Mouse (Mus musculus): ENCODE measurements at regions not wholly inside any gene's neighbourhood (a gene's known extent, or its start where the extent isn't known, plus 50 kb on each side); places are given as distances from the start of the nearest gene placed in this dataset.

GRCm38 (mm10) chr15:93845801-93846200 lies 250.1 kb upstream of the Prickle1 start:
- no peaks in the 10 kb centered on the region for H3K4me1 ChIP-seq (ENCODE audit: control insufficient read depth, insufficient read depth, low read length)
- no peaks in the 10 kb centered on the region for H3K36me3 ChIP-seq (ENCODE audit: control insufficient read depth, insufficient read depth, low read length, poor library complexity, severe bottlenecking)
- no peaks in the 10 kb centered on the region for H3K27me3 ChIP-seq (ENCODE audit: control insufficient read depth, insufficient read depth, low read length, poor library complexity, severe bottlenecking)
- no peaks in the 10 kb centered on the region; the same call in 1 of the 2 replicates for H3K9me3 ChIP-seq (replicated peaks; ENCODE audit: control insufficient read depth, insufficient read depth, low read length, poor library complexity, severe bottlenecking)
- H3K4me3 ChIP-seq (ENCODE audit: low read depth, low read length) = no peak overlapping the region
- H3K9ac ChIP-seq (ENCODE audit: low read depth, poor library complexity, severe bottlenecking) = no peak overlapping the region
- H3K27ac ChIP-seq (ENCODE audit: insufficient read depth, low read length) = no peak overlapping the region
- TF ChIP-seq CTCF (IDR thresholded peaks at IDR 0.05; ENCODE audit: low read depth, low read length) (no peak), EP300 (IDR thresholded peaks at IDR 0.05; ENCODE audit: insufficient read depth, low read depth, low read length) (no peak), POLR2A (IDR thresholded peaks at IDR 0.05; ENCODE audit: insufficient read depth, low read length) (no peak)

DNA sequence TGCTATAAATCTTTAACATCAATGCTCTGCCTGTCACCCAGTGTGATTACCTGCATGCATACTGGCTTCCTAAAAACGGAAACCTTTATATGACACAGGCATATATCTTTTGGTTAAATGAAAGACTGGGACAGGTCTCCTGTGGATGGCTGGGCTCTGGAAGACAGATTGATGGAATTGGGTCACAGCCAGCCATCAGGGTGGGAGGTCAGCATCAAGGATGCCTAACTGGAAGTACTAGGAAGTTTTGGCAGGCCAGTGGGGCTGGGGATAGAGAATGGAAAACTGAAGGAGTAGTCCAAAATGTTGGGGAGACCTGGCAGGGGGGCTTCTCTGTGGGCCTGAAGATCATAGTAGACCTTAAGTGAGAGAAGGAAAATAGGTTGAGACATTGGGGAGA lies 237.3 kb upstream of the Prickle1 start:
- H3K9me3 ChIP-seq (replicated peaks; ENCODE audit: control insufficient read depth, insufficient read depth, low read length, poor library complexity, severe bottlenecking) = no peaks in the 10 kb centered on the region

DNA sequence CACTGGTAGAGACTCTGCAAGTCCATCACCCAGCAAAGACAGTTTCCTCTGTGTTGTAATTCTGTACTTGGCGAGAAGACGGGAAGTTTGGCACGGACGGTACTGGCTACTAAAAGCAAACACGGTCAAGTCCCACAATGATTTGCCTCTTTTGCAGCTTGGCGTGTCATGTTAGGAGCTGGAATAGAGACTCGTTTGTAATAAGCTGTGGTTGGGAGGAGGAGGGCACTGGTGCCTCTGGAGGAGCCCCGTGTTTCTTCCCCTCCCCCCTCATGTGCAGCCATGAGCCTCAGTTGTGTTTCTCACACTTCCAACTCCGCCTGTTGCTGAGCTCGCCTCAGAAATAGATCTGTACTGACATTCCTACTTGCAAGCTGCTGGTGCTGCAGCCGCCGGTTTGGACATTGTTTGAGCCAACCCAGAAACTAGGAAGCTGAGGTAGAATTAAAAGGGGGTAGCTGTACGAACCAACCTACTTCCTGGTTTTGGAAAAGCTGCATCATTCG lies 236.8 kb upstream of the Prickle1 start:
- Histone ChIP-seq H3K9me3 (replicated peaks; ENCODE audit: control insufficient read depth, insufficient read depth, low read length, poor library complexity, severe bottlenecking) (no peaks in the 10 kb centered on the region), H3K4me3 (ENCODE audit: low read depth, low read length) (no peak overlapping the region), H3K4me1 (ENCODE audit: control insufficient read depth, insufficient read depth, low read length) (no peaks in the 10 kb centered on the region), H3K27me3 (ENCODE audit: control insufficient read depth, insufficient read depth, low read length, poor library complexity, severe bottlenecking) (no peaks in the 10 kb centered on the region), H3K9ac (ENCODE audit: low read depth, poor library complexity, severe bottlenecking) (no peak overlapping the region), H3K27ac (ENCODE audit: insufficient read depth, low read length) (no peak overlapping the region), H3K36me3 (ENCODE audit: control insufficient read depth, insufficient read depth, low read length, poor library complexity, severe bottlenecking) (no peaks in the 10 kb centered on the region)
- TF ChIP-seq EP300 (IDR thresholded peaks at IDR 0.05; ENCODE audit: insufficient read depth, low read depth, low read length) = no peak

More for the DNA sequence above, 237.3 kb upstream of the Prickle1 start:
- Histone ChIP-seq H3K27me3 (ENCODE audit: control insufficient read depth, insufficient read depth, low read length, poor library complexity, severe bottlenecking) (no peaks in the 10 kb centered on the region), H3K4me3 (ENCODE audit: low read depth, low read length) (no peak overlapping the region), H3K4me1 (ENCODE audit: control insufficient read depth, insufficient read depth, low read length) (no peaks in the 10 kb centered on the region), H3K36me3 (ENCODE audit: control insufficient read depth, insufficient read depth, low read length, poor library complexity, severe bottlenecking) (no peaks in the 10 kb centered on the region), H3K9ac (ENCODE audit: low read depth, poor library complexity, severe bottlenecking) (no peak overlapping the region), H3K27ac (ENCODE audit: insufficient read depth, low read length) (no peak overlapping the region)
- TF ChIP-seq EP300 (IDR thresholded peaks at IDR 0.05; ENCODE audit: insufficient read depth, low read depth, low read length) (no peak), POLR2A (IDR thresholded peaks at IDR 0.05; ENCODE audit: insufficient read depth, low read length) (no peak), CTCF (IDR thresholded peaks at IDR 0.05; ENCODE audit: low read depth, low read length) (no peak)

DNA sequence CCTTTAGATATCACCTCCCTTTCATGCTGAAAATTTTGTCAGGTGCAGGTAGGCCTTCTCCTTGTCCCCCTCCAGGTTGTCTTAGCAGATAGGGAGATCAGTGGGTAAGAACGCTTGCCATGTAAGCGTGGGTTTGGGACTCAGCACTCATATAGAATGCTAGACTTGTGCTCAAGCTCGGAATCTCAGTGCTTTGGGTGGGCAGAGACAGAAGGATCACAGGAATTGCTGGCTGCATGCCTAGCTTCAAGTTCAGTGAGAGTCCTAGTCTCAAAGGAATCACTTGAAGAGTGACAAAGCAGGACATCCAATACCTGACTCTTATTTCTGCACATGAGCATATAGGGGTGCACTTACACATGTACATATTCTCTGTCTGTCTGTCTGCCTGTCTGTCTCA lies 235.5 kb upstream of the Prickle1 start:
- Histone ChIP-seq H3K36me3 (ENCODE audit: control insufficient read depth, insufficient read depth, low read length, poor library complexity, severe bottlenecking) (no peaks in the 10 kb centered on the region), H3K9me3 (replicated peaks; ENCODE audit: control insufficient read depth, insufficient read depth, low read length, poor library complexity, severe bottlenecking) (no peaks in the 10 kb centered on the region), H3K9ac (ENCODE audit: low read depth, poor library complexity, severe bottlenecking) (no peak overlapping the region), H3K4me1 (ENCODE audit: control insufficient read depth, insufficient read depth, low read length) (no peaks in the 10 kb centered on the region), H3K4me3 (ENCODE audit: low read depth, low read length) (no peak overlapping the region), H3K27ac (ENCODE audit: insufficient read depth, low read length) (no peak overlapping the region), H3K27me3 (ENCODE audit: control insufficient read depth, insufficient read depth, low read length, poor library complexity, severe bottlenecking) (no peaks in the 10 kb centered on the region)
- TF ChIP-seq POLR2A (IDR thresholded peaks at IDR 0.05; ENCODE audit: insufficient read depth, low read length) = no peak

- no peaks in the 10 kb centered on the region for H3K4me1 ChIP-seq (ENCODE audit: control insufficient read depth, insufficient read depth, low read length)
- H3K9ac ChIP-seq (ENCODE audit: low read depth, poor library complexity, severe bottlenecking) = no peak overlapping the region
- no peaks in the 10 kb centered on the region for H3K36me3 ChIP-seq (ENCODE audit: control insufficient read depth, insufficient read depth, low read length, poor library complexity, severe bottlenecking)
- TF ChIP-seq EP300 (IDR thresholded peaks at IDR 0.05; ENCODE audit: insufficient read depth, low read depth, low read length) (no peak), POLR2A (IDR thresholded peaks at IDR 0.05; ENCODE audit: insufficient read depth, low read length) (no peak), CTCF (IDR thresholded peaks at IDR 0.05; ENCODE audit: low read depth, low read length) (no peak)
- H3K9me3 ChIP-seq (replicated peaks; ENCODE audit: control insufficient read depth, insufficient read depth, low read length, poor library complexity, severe bottlenecking) = no peaks in the 10 kb centered on the region
- no peak overlapping the region for H3K27ac ChIP-seq (ENCODE audit: insufficient read depth, low read length)
- H3K4me3 ChIP-seq (ENCODE audit: low read depth, low read length) = no peak overlapping the region
- H3K27me3 ChIP-seq (ENCODE audit: control insufficient read depth, insufficient read depth, low read length, poor library complexity, severe bottlenecking) = no peaks in the 10 kb centered on the region
Measured at GRCm38 (mm10) chr15:93824729-93825694, 229.3 kb upstream of the Prickle1 start.

DNA sequence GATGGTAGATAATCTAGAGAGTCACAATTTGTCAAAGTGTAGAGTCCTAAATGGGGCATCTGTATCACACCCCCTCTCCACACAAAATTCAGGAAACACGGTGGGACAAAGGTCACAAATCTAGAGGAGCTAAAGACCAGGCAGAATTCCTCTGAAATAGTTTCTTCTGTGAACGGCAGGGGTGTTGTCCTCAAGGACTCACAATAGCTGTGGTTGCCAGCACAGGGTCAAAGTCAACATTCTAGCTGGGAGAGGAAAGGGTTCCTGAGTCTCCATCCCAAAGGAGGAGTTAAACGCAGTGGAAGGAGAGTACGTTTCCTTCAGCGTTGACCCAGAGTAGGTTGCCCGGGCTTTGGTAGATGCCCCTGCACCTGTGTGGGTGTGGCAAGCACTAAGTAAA lies 225.5 kb upstream of the Prickle1 start:
- H3K4me1 ChIP-seq (ENCODE audit: control insufficient read depth, insufficient read depth, low read length) = no peaks in the 10 kb centered on the region
- H3K4me3 ChIP-seq (ENCODE audit: low read depth, low read length) = no peak overlapping the region
- H3K36me3 ChIP-seq (ENCODE audit: control insufficient read depth, insufficient read depth, low read length, poor library complexity, severe bottlenecking) = no peaks in the 10 kb centered on the region
- TF ChIP-seq EP300 (IDR thresholded peaks at IDR 0.05; ENCODE audit: insufficient read depth, low read depth, low read length) = no peak
- TF ChIP-seq POLR2A (IDR thresholded peaks at IDR 0.05; ENCODE audit: insufficient read depth, low read length) = no peak
- TF ChIP-seq CTCF (IDR thresholded peaks at IDR 0.05; ENCODE audit: low read depth, low read length) = no peak
- no peaks in the 10 kb centered on the region for H3K9me3 ChIP-seq (replicated peaks; ENCODE audit: control insufficient read depth, insufficient read depth, low read length, poor library complexity, severe bottlenecking)
- H3K27ac ChIP-seq (ENCODE audit: insufficient read depth, low read length) = no peak overlapping the region
- H3K27me3 ChIP-seq (ENCODE audit: control insufficient read depth, insufficient read depth, low read length, poor library complexity, severe bottlenecking) = no peaks in the 10 kb centered on the region
- H3K9ac ChIP-seq (ENCODE audit: low read depth, poor library complexity, severe bottlenecking) = no peak overlapping the region
